Mouse (Mus musculus): Measurements from ENCODE around the gene Tmem87a. TPM values are rescaled to one million over a fixed set of nuclear protein-coding genes. Genes with fewer than 3 reads are reported as not detected.

Tmem87a gene
- polyA plus RNA-seq (2015; fragmentation: Nextera tagmentation; extraction: Ambion mirVana), result 6.4 and 9.6 TPM in 2 replicates

GRCm38 (mm10) chr2:120403986-120404822, at the start of gene Tmem87a:
Gene Tmem87a, minus strand, starts transcription at chr2:120404113.
- Histone ChIP-seq H3K4me3 (ENCODE audit: low read length) (peak within 1 kb of the TSS; percentile 89), H3K9ac (replicated peaks; ENCODE audit: low read length) (peak within 1 kb of the TSS; percentile 71), H3K4me2 (replicated peaks; ENCODE audit: low read depth, low read length) (peak within 1 kb of the TSS; percentile 75), H3K4me1 (ENCODE audit: insufficient read depth, low read length) (peaks cover 17% of the 10 kb centered on the region), H3K27me3 (ENCODE audit: insufficient read depth, low read length) (no peaks in the 10 kb centered on the region), H3K36me3 (ENCODE audit: insufficient read depth, low read length) (no peaks in the 10 kb centered on the region), H3K9me3 (ENCODE audit: low read length) (no peaks in the 10 kb centered on the region), H3K27ac (ENCODE audit: low read length) (peak within 1 kb of the TSS; percentile 97)
- under 1% methylated on average over 34 of the region's 34 CpGs for WGBS
- ATAC-seq (ENCODE audit: low FRiP score, low TSS enrichment), result peak; percentile 100

- H3K27ac ChIP-seq (ENCODE audit: low read length), result no peak overlapping the region
- H3K4me1 ChIP-seq (ENCODE audit: insufficient read depth, low read length), result no peaks in the 10 kb centered on the region
- H3K4me3 ChIP-seq (ENCODE audit: low read length), result no peak overlapping the region
- H3K9ac ChIP-seq (replicated peaks; ENCODE audit: low read length), result no peak overlapping the region
- no peaks in the 10 kb centered on the region for H3K27me3 ChIP-seq (ENCODE audit: insufficient read depth, low read length)
- no peaks in the 10 kb centered on the region for H3K36me3 ChIP-seq (ENCODE audit: insufficient read depth, low read length)
- WGBS, result 51% methylated on average over 4 of the region's 4 CpGs
- H3K9me3 ChIP-seq (ENCODE audit: low read length), result no peaks in the 10 kb centered on the region
- H3K4me2 ChIP-seq (replicated peaks; ENCODE audit: low read depth, low read length), result no peak overlapping the region
- ATAC-seq (ENCODE audit: low FRiP score, low TSS enrichment), result no peak
These were observed 48.7 kb upstream of the Tmem87a start for GRCm38 (mm10) chr2:120452600-120452999.

GRCm38 (mm10) chr2:120450724-120451123, 46.8 kb upstream of the Tmem87a start:
- Histone ChIP-seq H3K9ac (replicated peaks; ENCODE audit: low read length) (no peak overlapping the region), H3K4me3 (ENCODE audit: low read length) (no peak overlapping the region), H3K9me3 (ENCODE audit: low read length) (no peaks in the 10 kb centered on the region), H3K36me3 (ENCODE audit: insufficient read depth, low read length) (no peaks in the 10 kb centered on the region), H3K4me2 (replicated peaks; ENCODE audit: low read depth, low read length) (no peak overlapping the region), H3K27me3 (ENCODE audit: insufficient read depth, low read length) (no peaks in the 10 kb centered on the region), H3K27ac (ENCODE audit: low read length) (no peak overlapping the region), H3K4me1 (ENCODE audit: insufficient read depth, low read length) (no peaks in the 10 kb centered on the region)
- no peak for ATAC-seq (ENCODE audit: low FRiP score, low TSS enrichment)
- WGBS, result 71% methylated on average over 6 of the region's 6 CpGs

GRCm38 (mm10) chr2:120447306-120447705, 43.4 kb upstream of the Tmem87a start:
- WGBS, result 95% methylated on average over 1 of the region's 1 CpGs
- ATAC-seq (ENCODE audit: low FRiP score, low TSS enrichment), result no peak
- H3K36me3 ChIP-seq (ENCODE audit: insufficient read depth, low read length), result no peaks in the 10 kb centered on the region

GRCm38 (mm10) chr2:120446373-120446772, 42.5 kb upstream of the Tmem87a start:
- Histone ChIP-seq H3K4me2 (replicated peaks; ENCODE audit: low read depth, low read length) (no peak overlapping the region), H3K9me3 (ENCODE audit: low read length) (no peaks in the 10 kb centered on the region), H3K27ac (ENCODE audit: low read length) (no peak overlapping the region), H3K27me3 (ENCODE audit: insufficient read depth, low read length) (no peaks in the 10 kb centered on the region), H3K4me1 (ENCODE audit: insufficient read depth, low read length) (no peaks in the 10 kb centered on the region), H3K9ac (replicated peaks; ENCODE audit: low read length) (no peak overlapping the region), H3K36me3 (ENCODE audit: insufficient read depth, low read length) (no peaks in the 10 kb centered on the region), H3K4me3 (ENCODE audit: low read length) (no peak overlapping the region)
- no peak for ATAC-seq (ENCODE audit: low FRiP score, low TSS enrichment)
- 80% methylated on average over 10 of the region's 10 CpGs for WGBS

More at GRCm38 (mm10) chr2:120447306-120447705, 43.4 kb upstream of the Tmem87a start:
- Histone ChIP-seq H3K4me2 (replicated peaks; ENCODE audit: low read depth, low read length) (no peak overlapping the region), H3K27ac (ENCODE audit: low read length) (no peak overlapping the region), H3K9me3 (ENCODE audit: low read length) (no peaks in the 10 kb centered on the region), H3K9ac (replicated peaks; ENCODE audit: low read length) (no peak overlapping the region), H3K27me3 (ENCODE audit: insufficient read depth, low read length) (no peaks in the 10 kb centered on the region), H3K4me1 (ENCODE audit: insufficient read depth, low read length) (no peaks in the 10 kb centered on the region), H3K4me3 (ENCODE audit: low read length) (no peak overlapping the region)

- H3K36me3 ChIP-seq (ENCODE audit: insufficient read depth, low read length), result no peaks in the 10 kb centered on the region
- WGBS, result 94% methylated on average over 1 of the region's 1 CpGs
These were observed 40.6 kb upstream of the Tmem87a start for GRCm38 (mm10) chr2:120444486-120444885.

GRCm38 (mm10) chr2:120424386-120424785, 20.5 kb upstream of the Tmem87a start:
- no peaks in the 10 kb centered on the region for H3K9me3 ChIP-seq (ENCODE audit: low read length)
- no peak overlapping the region for H3K27ac ChIP-seq (ENCODE audit: low read length)
- ATAC-seq (ENCODE audit: low FRiP score, low TSS enrichment), result no peak
- no peak overlapping the region for H3K9ac ChIP-seq (replicated peaks; ENCODE audit: low read length)
- H3K27me3 ChIP-seq (ENCODE audit: insufficient read depth, low read length), result no peaks in the 10 kb centered on the region
- H3K4me3 ChIP-seq (ENCODE audit: low read length), result no peak overlapping the region
- H3K4me2 ChIP-seq (replicated peaks; ENCODE audit: low read depth, low read length), result no peak overlapping the region
- no peaks in the 10 kb centered on the region for H3K4me1 ChIP-seq (ENCODE audit: insufficient read depth, low read length)
- H3K36me3 ChIP-seq (ENCODE audit: insufficient read depth, low read length), result 0 out of 2 replicates have a peak, but pooled peaks cover 4% of the 10 kb centered on the region
- 85% methylated on average over 5 of the region's 5 CpGs for WGBS

More at GRCm38 (mm10) chr2:120444486-120444885, 40.6 kb upstream of the Tmem87a start:
- no peak for ATAC-seq (ENCODE audit: low FRiP score, low TSS enrichment)
- no peaks in the 10 kb centered on the region for H3K9me3 ChIP-seq (ENCODE audit: low read length)
- no peaks in the 10 kb centered on the region for H3K27me3 ChIP-seq (ENCODE audit: insufficient read depth, low read length)
- no peak overlapping the region for H3K4me2 ChIP-seq (replicated peaks; ENCODE audit: low read depth, low read length)
- H3K4me1 ChIP-seq (ENCODE audit: insufficient read depth, low read length), result no peaks in the 10 kb centered on the region
- H3K9ac ChIP-seq (replicated peaks; ENCODE audit: low read length), result no peak overlapping the region
- no peak overlapping the region for H3K27ac ChIP-seq (ENCODE audit: low read length)
- no peak overlapping the region for H3K4me3 ChIP-seq (ENCODE audit: low read length)

- H3K4me3 ChIP-seq (ENCODE audit: low read length), result no peak overlapping the region
- H3K27ac ChIP-seq (ENCODE audit: low read length), result no peak overlapping the region
- ATAC-seq (ENCODE audit: low FRiP score, low TSS enrichment), result no peak
- H3K4me2 ChIP-seq (replicated peaks; ENCODE audit: low read depth, low read length), result no peak overlapping the region
- no peaks in the 10 kb centered on the region for H3K27me3 ChIP-seq (ENCODE audit: insufficient read depth, low read length)
- no peak overlapping the region for H3K9ac ChIP-seq (replicated peaks; ENCODE audit: low read length)
- 65% methylated on average over 1 of the region's 1 CpGs for whole genome bisulfite sequencing
- no peaks in the 10 kb centered on the region for H3K4me1 ChIP-seq (ENCODE audit: insufficient read depth, low read length)
- H3K36me3 ChIP-seq (ENCODE audit: insufficient read depth, low read length), result no peaks in the 10 kb centered on the region
- no peaks in the 10 kb centered on the region for H3K9me3 ChIP-seq (ENCODE audit: low read length)
These were observed 11.0 kb upstream of the Tmem87a start for GRCm38 (mm10) chr2:120414738-120415414.

- H3K4me1 ChIP-seq (ENCODE audit: insufficient read depth, low read length), result no peaks in the 10 kb centered on the region
- H3K9ac ChIP-seq (replicated peaks; ENCODE audit: low read length), result no peak overlapping the region
- no peak overlapping the region for H3K4me3 ChIP-seq (ENCODE audit: low read length)
- no peaks in the 10 kb centered on the region for H3K9me3 ChIP-seq (ENCODE audit: low read length)
- no peak for ATAC-seq (ENCODE audit: low FRiP score, low TSS enrichment)
- no peaks in the 10 kb centered on the region for H3K27me3 ChIP-seq (ENCODE audit: insufficient read depth, low read length)
- no peak overlapping the region for H3K27ac ChIP-seq (ENCODE audit: low read length)
- H3K36me3 ChIP-seq (ENCODE audit: insufficient read depth, low read length), result no peaks in the 10 kb centered on the region
- no peak overlapping the region for H3K4me2 ChIP-seq (replicated peaks; ENCODE audit: low read depth, low read length)
These were observed 10.2 kb upstream of the Tmem87a start for GRCm38 (mm10) chr2:120414113-120414512.
